Comparison of ENCODE assay signal across 16 mouse cellular contexts in the genomic region with DNA sequence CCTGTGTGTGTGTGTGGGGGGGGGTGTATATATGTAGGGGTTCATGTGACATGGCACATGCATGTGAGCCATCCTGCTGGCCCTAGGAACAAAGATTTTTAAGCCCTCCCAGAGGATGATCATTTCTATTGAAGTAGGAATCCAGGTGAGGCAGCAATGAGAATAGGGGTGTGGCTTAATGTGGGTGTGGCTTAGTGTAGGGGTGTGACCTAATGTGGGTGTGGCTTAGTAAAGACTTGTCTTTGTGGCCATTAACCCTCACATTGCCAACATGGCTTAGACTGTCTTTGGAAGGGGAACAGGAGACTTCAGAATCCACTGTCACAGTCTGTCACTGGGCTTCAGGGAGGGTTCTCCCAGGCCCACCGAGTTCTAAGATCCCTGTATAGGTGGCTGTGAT.
DNase-seq lines count a peak whose midpoint lies in the region; ATAC-seq and TF ChIP-seq lines count a peak whose summit lies in the region.
"Had no signal": no experiment of that assay in that cellular context is flagged by ENCODE, and none has a peak within 500 bp of the region (broad histone marks: within the 10 kb centered on the region; RNA-seq: fewer than 3 reads in every experiment).

No protein-coding gene starts in this region.

- TF ChIP-seq CTCF in liver, postnatal 0 days (IDR thresholded peaks at IDR 0.05; ENCODE audit: low read depth), result no peak

- H3K4me2 ChIP-seq in forebrain, embryonic 11.5 days (ENCODE audit: low read depth, low read length, severe bottlenecking), result no peak overlapping the region
- H3K4me2 ChIP-seq in liver, postnatal 0 days (ENCODE audit: low read depth, low read length), result no peak overlapping the region
- no peak overlapping the region for H3K4me2 ChIP-seq in forebrain, embryonic 16.5 days (ENCODE audit: low read length)
- H3K4me2 ChIP-seq: heart, embryonic 15.5 days; midbrain, embryonic 15.5 days had no signal

- DNase-seq in forebrain, embryonic 10.5 days (ENCODE audit: extremely low spot score, low spot score), result no peak
- DNase-seq in forebrain, embryonic 11.5 days (ENCODE audit: low spot score), result no peak
- DNase-seq in liver, postnatal 0 days, result no peak
- DNase-seq in liver, result no peak
- peak; percentile 14 for DNase-seq in CD4-positive helper T cell, adult 2 months (ENCODE audit: low read depth, low spot score)
- no peak for DNase-seq in gastrocnemius, postnatal 36 days
- no peak for DNase-seq in layer of hippocampus, postnatal 25 days (ENCODE audit: extremely low spot score in 1 of 2, low spot score in 1 of 2)
- DNase-seq: kidney, adult 2 months; kidney, postnatal 4 days; retina, postnatal 1 day had no signal

- H3K36me3 ChIP-seq in forebrain, embryonic 10.5 days (replicated peaks), result no peaks in the 10 kb centered on the region
- no peaks in the 10 kb centered on the region for H3K36me3 ChIP-seq in forebrain, embryonic 11.5 days (ENCODE audit: control insufficient read depth, insufficient read depth, low read length)
- H3K36me3 ChIP-seq in liver, postnatal 0 days (replicated peaks; ENCODE audit: insufficient read depth, low read length), result no peaks in the 10 kb centered on the region
- H3K36me3 ChIP-seq in forebrain, embryonic 16.5 days (ENCODE audit: control insufficient read depth, insufficient read depth), result no peaks in the 10 kb centered on the region
- H3K36me3 ChIP-seq: heart, embryonic 15.5 days; hindbrain, embryonic 10.5 days; midbrain, embryonic 15.5 days; neural tube, embryonic 13.5 days had no signal

- 69% methylated on average over 1 of the region's 1 CpGs for WGBS in forebrain, embryonic 10.5 days
- 53% methylated on average over 1 of the region's 1 CpGs for WGBS in forebrain, embryonic 11.5 days
- 86% methylated on average over 1 of the region's 1 CpGs for WGBS in liver, postnatal 0 days (ENCODE audit: insufficient replicate concordance)
- WGBS in forebrain, embryonic 16.5 days, result 81% methylated on average over 1 of the region's 1 CpGs

- H3K4me3 ChIP-seq in forebrain, embryonic 10.5 days, result no peak overlapping the region
- no peak overlapping the region for H3K4me3 ChIP-seq in forebrain, embryonic 11.5 days (ENCODE audit: low read depth, low read length)
- no peak overlapping the region for H3K4me3 ChIP-seq in liver, postnatal 0 days (ENCODE audit: low read depth, low read length)
- no peak overlapping the region for H3K4me3 ChIP-seq in forebrain, embryonic 16.5 days (replicated peaks; ENCODE audit: low read length)
- H3K4me3 ChIP-seq: erythroblast, embryonic 14.5 days; heart, embryonic 15.5 days; hindbrain, embryonic 10.5 days; midbrain, embryonic 15.5 days; neural tube, embryonic 13.5 days had no signal

- H3K4me1 ChIP-seq in forebrain, embryonic 10.5 days, result peaks cover 32% of the 10 kb centered on the region
- H3K4me1 ChIP-seq in forebrain, embryonic 11.5 days (replicated peaks; ENCODE audit: control insufficient read depth, insufficient read depth, low read length), result no peaks in the 10 kb centered on the region
- no peaks in the 10 kb centered on the region for H3K4me1 ChIP-seq in liver, postnatal 0 days (ENCODE audit: insufficient read depth)
- peaks cover 15% of the 10 kb centered on the region for H3K4me1 ChIP-seq in forebrain, embryonic 16.5 days (replicated peaks; ENCODE audit: control insufficient read depth, insufficient read depth, low read length)

- no peaks in the 10 kb centered on the region for H3K9me3 ChIP-seq in forebrain, embryonic 10.5 days
- H3K9me3 ChIP-seq in forebrain, embryonic 11.5 days (ENCODE audit: control insufficient read depth, low read length), result no peaks in the 10 kb centered on the region
- H3K9me3 ChIP-seq in liver, postnatal 0 days (ENCODE audit: low read length), result no peaks in the 10 kb centered on the region
- H3K9me3 ChIP-seq in forebrain, embryonic 16.5 days (ENCODE audit: control insufficient read depth, low read length), result no peaks in the 10 kb centered on the region
- H3K9me3 ChIP-seq: heart, embryonic 15.5 days; hindbrain, embryonic 10.5 days; midbrain, embryonic 15.5 days; neural tube, embryonic 13.5 days had no signal

- H3K9ac ChIP-seq in forebrain, embryonic 11.5 days (ENCODE audit: low read length), result no peak overlapping the region
- no peak overlapping the region for H3K9ac ChIP-seq in liver, postnatal 0 days (replicated peaks)
- no peak overlapping the region for H3K9ac ChIP-seq in forebrain, embryonic 16.5 days (replicated peaks; ENCODE audit: low read depth, low read length)
- H3K9ac ChIP-seq: heart, embryonic 15.5 days; midbrain, embryonic 15.5 days; neural tube, embryonic 13.5 days had no signal

- H3K27me3 ChIP-seq in forebrain, embryonic 10.5 days (ENCODE audit: poor library complexity, severe bottlenecking), result peaks cover 6% of the 10 kb centered on the region; the same call in 1 of the 2 replicates
- H3K27me3 ChIP-seq in forebrain, embryonic 11.5 days (ENCODE audit: control insufficient read depth, insufficient read depth, low read length), result no peaks in the 10 kb centered on the region
- no peaks in the 10 kb centered on the region for H3K27me3 ChIP-seq in liver, postnatal 0 days (ENCODE audit: insufficient read depth, low read length)
- H3K27me3 ChIP-seq in forebrain, embryonic 16.5 days (replicated peaks; ENCODE audit: control insufficient read depth, insufficient read depth, low read length), result 0 out of 2 replicates have a peak, but pooled peaks cover 2% of the 10 kb centered on the region
- H3K27me3 ChIP-seq: heart, embryonic 15.5 days had no signal

- intact Hi-C loops in gastrocnemius, postnatal 36 days (cut with DNase I), result loop anchor here (1.0 to 10.0 kb wide), 4 partner anchors 102 to 686 kb away; partner anchors contain the start of gene Sipa1l2

- H3K27ac ChIP-seq in forebrain, embryonic 10.5 days, result 0 out of 2 replicates have a peak overlapping the region, but pooled peaks have one; percentile 9
- no peak overlapping the region for H3K27ac ChIP-seq in forebrain, embryonic 11.5 days (ENCODE audit: low read depth, low read length)
- no peak overlapping the region for H3K27ac ChIP-seq in liver, postnatal 0 days (ENCODE audit: low read depth)
- no peak overlapping the region for H3K27ac ChIP-seq in forebrain, embryonic 16.5 days (ENCODE audit: low read length)
- H3K27ac ChIP-seq: hindbrain, embryonic 10.5 days; midbrain, embryonic 15.5 days had no signal

- no peak for ATAC-seq in forebrain, embryonic 11.5 days (replicated peaks; ENCODE audit: low FRiP score)
- ATAC-seq in liver, postnatal 0 days, result 0 out of 2 replicates have a peak, but pooled peaks have one; percentile 19
- ATAC-seq in forebrain, embryonic 16.5 days, result peak; percentile 9; the same call in 1 of the 2 replicates
- ATAC-seq: midbrain, embryonic 15.5 days had no signal

- no peak for TF ChIP-seq EP300 in liver, postnatal 0 days (IDR thresholded peaks at IDR 0.05; ENCODE audit: low read depth)
